Mouse (Mus musculus): ENCODE measurements around the gene Atg4d. TPM values are rescaled to one million over a fixed set of nuclear protein-coding genes. Genes with fewer than 3 reads are reported as not detected.
A peak's percentile ranks its signal among the peaks of the same experiment; 100 is the strongest.
"Not testable (repeated sequence)": the region's sequence is repeated elsewhere in the genome, so short reads cannot be mapped to it uniquely, and the experiment has no call there.

Gene Atg4d
- polyA plus RNA-seq, 1 experiment from 2014 or later: 45.5 TPM

DNA sequence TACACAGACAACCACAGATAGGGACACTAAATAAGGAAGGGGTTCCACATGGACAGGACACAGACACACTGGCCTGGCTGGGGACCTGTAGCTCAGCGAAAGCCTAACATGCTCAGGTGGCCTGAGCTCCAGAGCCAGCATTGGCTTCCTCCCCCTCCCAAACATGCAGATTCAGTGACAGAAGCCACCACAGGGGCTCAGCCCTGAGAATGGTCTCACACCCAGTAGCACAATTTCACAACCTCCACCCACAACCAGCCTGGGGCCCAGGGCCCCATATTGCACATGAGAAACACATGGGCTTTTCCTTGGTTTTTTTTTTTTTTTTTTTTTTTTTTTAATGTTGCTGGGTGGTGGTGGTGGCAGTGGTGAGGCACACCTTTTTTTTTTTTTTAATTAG, 18.8 kb upstream of the Atg4d start:
- ATAC-seq (replicated peaks; ENCODE audit: insufficient number of reproducible peaks, low FRiP score, low TSS enrichment): no peak
- no peak overlapping the region for H3K4me3 ChIP-seq (ENCODE audit: low read depth, low read length)
- 59% methylated on average over 1 of the region's 1 CpGs for WGBS (ENCODE audit: insufficient replicate concordance)
- no peak overlapping the region for H3K9ac ChIP-seq (ENCODE audit: low read depth, low read length)
- H3K27me3 ChIP-seq (ENCODE audit: control insufficient read depth, insufficient read depth, low read length): peaks cover 73% of the 10 kb centered on the region
- H3K4me2 ChIP-seq: no peak overlapping the region
- H3K36me3 ChIP-seq (ENCODE audit: control insufficient read depth, insufficient read depth, low read length): no peaks in the 10 kb centered on the region
- peaks cover 18% of the 10 kb centered on the region for H3K4me1 ChIP-seq (ENCODE audit: control insufficient read depth, insufficient read depth, low read length)
- H3K27ac ChIP-seq (ENCODE audit: low read depth, low read length): no peak overlapping the region
- H3K9me3 ChIP-seq (replicated peaks; ENCODE audit: control insufficient read depth, low read length): no peaks in the 10 kb centered on the region

DNA sequence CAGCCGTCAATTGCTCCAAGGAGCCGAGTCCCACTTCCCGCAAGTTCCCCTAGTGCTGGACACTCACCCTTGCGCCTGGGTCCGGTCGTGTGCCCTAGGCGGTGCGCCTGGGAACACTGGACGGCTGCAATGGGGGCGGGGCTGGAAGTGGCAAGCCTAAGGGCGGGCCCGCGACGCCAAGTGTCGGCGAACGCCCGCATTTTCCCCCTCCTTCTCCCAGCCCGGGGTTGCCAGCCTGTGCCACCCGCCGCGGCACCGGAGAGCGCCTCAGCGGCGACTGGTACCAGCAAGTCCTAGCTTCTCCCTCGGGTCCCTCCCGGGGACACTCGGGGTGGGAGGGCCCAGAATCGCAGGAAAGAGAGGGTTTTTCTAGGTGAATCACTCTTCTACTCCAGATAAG, 16.8 kb upstream of the Atg4d start, which contains the start of gene S1pr5:
Gene S1pr5, minus strand, starts transcription at position 118 of the 400 bp plus-strand sequence.
- H3K36me3 ChIP-seq (ENCODE audit: control insufficient read depth, insufficient read depth, low read length): no peaks in the 10 kb centered on the region
- H3K9me3 ChIP-seq (replicated peaks; ENCODE audit: control insufficient read depth, low read length): no peaks in the 10 kb centered on the region
- H3K4me2 ChIP-seq: peak within 1 kb of the TSS; percentile 74
- H3K27ac ChIP-seq (ENCODE audit: low read depth, low read length): no peak within 1 kb of the TSS
- peak within 1 kb of the TSS; percentile 41 for H3K4me3 ChIP-seq (ENCODE audit: low read depth, low read length)
- peaks cover 76% of the 10 kb centered on the region for H3K27me3 ChIP-seq (ENCODE audit: control insufficient read depth, insufficient read depth, low read length)
- 0 out of 2 replicates have a peak within 1 kb of the TSS, but pooled peaks have one; percentile 22 for H3K9ac ChIP-seq (ENCODE audit: low read depth, low read length)
- peaks cover 18% of the 10 kb centered on the region for H3K4me1 ChIP-seq (ENCODE audit: control insufficient read depth, insufficient read depth, low read length)
- WGBS (ENCODE audit: insufficient replicate concordance): under 1% methylated on average over 30 of the region's 30 CpGs
- ATAC-seq (replicated peaks; ENCODE audit: insufficient number of reproducible peaks, low FRiP score, low TSS enrichment): 0 out of 2 replicates have a peak, but pooled peaks have one; percentile 15

GRCm38 (mm10) chr9:21249629-21250508, 15.2 kb upstream of the Atg4d start:
- H3K36me3 ChIP-seq (ENCODE audit: control insufficient read depth, insufficient read depth, low read length): no peaks in the 10 kb centered on the region
- H3K27me3 ChIP-seq (ENCODE audit: control insufficient read depth, insufficient read depth, low read length): peaks cover 61% of the 10 kb centered on the region
- peaks cover 9% of the 10 kb centered on the region for H3K4me1 ChIP-seq (ENCODE audit: control insufficient read depth, insufficient read depth, low read length)
- H3K27ac ChIP-seq (ENCODE audit: low read depth, low read length): no peak overlapping the region
- no peak overlapping the region for H3K4me2 ChIP-seq
- H3K9me3 ChIP-seq (replicated peaks; ENCODE audit: control insufficient read depth, low read length): no peaks in the 10 kb centered on the region
- no peak overlapping the region for H3K9ac ChIP-seq (ENCODE audit: low read depth, low read length)
- ATAC-seq (replicated peaks; ENCODE audit: insufficient number of reproducible peaks, low FRiP score, low TSS enrichment): no peak
- no peak overlapping the region for H3K4me3 ChIP-seq (ENCODE audit: low read depth, low read length)
- 16% methylated on average over 17 of the region's 17 CpGs for WGBS (ENCODE audit: insufficient replicate concordance)

DNA sequence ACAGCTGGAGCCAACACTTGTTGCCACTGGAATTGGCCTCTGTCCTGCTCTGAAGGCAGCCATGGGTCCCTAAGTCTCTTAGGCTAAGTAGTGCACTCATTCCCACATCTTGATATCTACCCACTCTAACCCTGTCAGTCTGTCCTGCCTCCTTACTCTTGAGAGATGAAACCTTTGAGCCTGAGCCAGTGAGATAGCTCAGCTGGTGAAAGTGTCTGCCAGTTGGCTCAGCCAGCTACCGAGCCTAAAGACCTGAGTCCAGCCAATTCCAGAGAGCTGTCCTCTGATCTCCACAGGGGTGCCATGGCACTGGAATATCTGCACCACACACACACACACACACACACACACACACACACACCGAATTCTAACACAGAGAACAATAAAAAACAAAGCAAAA, 14.6 kb upstream of the Atg4d start:
- H3K27ac ChIP-seq (ENCODE audit: low read depth, low read length): no peak overlapping the region
- H3K4me1 ChIP-seq (ENCODE audit: control insufficient read depth, insufficient read depth, low read length): peaks cover 4% of the 10 kb centered on the region; the same call in 1 of the 2 replicates
- H3K9ac ChIP-seq (ENCODE audit: low read depth, low read length): no peak overlapping the region
- H3K36me3 ChIP-seq (ENCODE audit: control insufficient read depth, insufficient read depth, low read length): no peaks in the 10 kb centered on the region
- no peak for ATAC-seq (replicated peaks; ENCODE audit: insufficient number of reproducible peaks, low FRiP score, low TSS enrichment)
- no peak overlapping the region for H3K4me2 ChIP-seq
- H3K27me3 ChIP-seq (ENCODE audit: control insufficient read depth, insufficient read depth, low read length): peaks cover 55% of the 10 kb centered on the region
- H3K4me3 ChIP-seq (ENCODE audit: low read depth, low read length): no peak overlapping the region
- H3K9me3 ChIP-seq (replicated peaks; ENCODE audit: control insufficient read depth, low read length): no peaks in the 10 kb centered on the region
- 40% methylated on average over 2 of the region's 2 CpGs for WGBS (ENCODE audit: insufficient replicate concordance)

GRCm38 (mm10) chr9:21251116-21251735, 13.9 kb upstream of the Atg4d start:
- 46% methylated on average over 13 of the region's 13 CpGs for WGBS (ENCODE audit: insufficient replicate concordance)
- Histone ChIP-seq H3K36me3 (ENCODE audit: control insufficient read depth, insufficient read depth, low read length) (no peaks in the 10 kb centered on the region), H3K9me3 (replicated peaks; ENCODE audit: control insufficient read depth, low read length) (no peaks in the 10 kb centered on the region), H3K27me3 (ENCODE audit: control insufficient read depth, insufficient read depth, low read length) (peaks cover 48% of the 10 kb centered on the region), H3K4me1 (ENCODE audit: control insufficient read depth, insufficient read depth, low read length) (peaks cover 4% of the 10 kb centered on the region; the same call in 1 of the 2 replicates), H3K4me2 (no peak overlapping the region), H3K9ac (ENCODE audit: low read depth, low read length) (no peak overlapping the region), H3K27ac (ENCODE audit: low read depth, low read length) (no peak overlapping the region), H3K4me3 (ENCODE audit: low read depth, low read length) (no peak overlapping the region)
- no peak for ATAC-seq (replicated peaks; ENCODE audit: insufficient number of reproducible peaks, low FRiP score, low TSS enrichment)

GRCm38 (mm10) chr9:21254690-21255089, 10.4 kb upstream of the Atg4d start:
- ATAC-seq (replicated peaks; ENCODE audit: insufficient number of reproducible peaks, low FRiP score, low TSS enrichment): no peak
- H3K9me3 ChIP-seq (replicated peaks; ENCODE audit: control insufficient read depth, low read length): no peaks in the 10 kb centered on the region
- H3K36me3 ChIP-seq (ENCODE audit: control insufficient read depth, insufficient read depth, low read length): no peaks in the 10 kb centered on the region
- no peak overlapping the region for H3K4me2 ChIP-seq
- no peak overlapping the region for H3K27ac ChIP-seq (ENCODE audit: low read depth, low read length)
- H3K9ac ChIP-seq (ENCODE audit: low read depth, low read length): no peak overlapping the region
- no peaks in the 10 kb centered on the region; the same call in 1 of the 2 replicates for H3K4me1 ChIP-seq (ENCODE audit: control insufficient read depth, insufficient read depth, low read length)
- H3K4me3 ChIP-seq (ENCODE audit: low read depth, low read length): no peak overlapping the region
- peaks cover 21% of the 10 kb centered on the region for H3K27me3 ChIP-seq (ENCODE audit: control insufficient read depth, insufficient read depth, low read length)

DNA sequence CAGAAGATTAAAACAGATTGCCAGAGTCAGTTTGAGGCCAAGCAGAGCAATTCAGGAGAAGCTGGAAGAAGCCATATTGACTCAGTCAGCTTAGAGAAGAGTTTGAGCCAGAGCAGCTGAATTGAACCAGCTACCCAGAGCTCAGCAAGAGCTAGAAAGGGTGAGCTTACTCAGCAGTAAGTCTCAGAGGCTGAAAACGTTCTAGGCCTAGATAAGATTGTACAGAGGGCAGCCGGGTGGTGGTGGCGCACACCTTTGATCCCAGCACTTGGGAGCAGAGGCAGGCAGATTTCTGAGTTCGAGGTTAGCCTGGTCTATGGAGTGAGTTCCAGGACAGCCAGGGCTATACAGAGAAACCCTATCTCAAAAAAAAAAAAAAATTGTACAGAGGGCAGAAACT, 8.7 kb upstream of the Atg4d start:
- not testable (repeated sequence) for H3K9me3 ChIP-seq (replicated peaks; ENCODE audit: control insufficient read depth, low read length); H3K27ac ChIP-seq (ENCODE audit: low read depth, low read length); H3K4me1 ChIP-seq (ENCODE audit: control insufficient read depth, insufficient read depth, low read length); H3K27me3 ChIP-seq (ENCODE audit: control insufficient read depth, insufficient read depth, low read length); ATAC-seq (replicated peaks; ENCODE audit: insufficient number of reproducible peaks, low FRiP score, low TSS enrichment); H3K36me3 ChIP-seq (ENCODE audit: control insufficient read depth, insufficient read depth, low read length); H3K4me2 ChIP-seq; H3K4me3 ChIP-seq (ENCODE audit: low read depth, low read length); H3K9ac ChIP-seq (ENCODE audit: low read depth, low read length)
- 68% methylated on average over 4 of the region's 4 CpGs for WGBS (ENCODE audit: insufficient replicate concordance)

DNA sequence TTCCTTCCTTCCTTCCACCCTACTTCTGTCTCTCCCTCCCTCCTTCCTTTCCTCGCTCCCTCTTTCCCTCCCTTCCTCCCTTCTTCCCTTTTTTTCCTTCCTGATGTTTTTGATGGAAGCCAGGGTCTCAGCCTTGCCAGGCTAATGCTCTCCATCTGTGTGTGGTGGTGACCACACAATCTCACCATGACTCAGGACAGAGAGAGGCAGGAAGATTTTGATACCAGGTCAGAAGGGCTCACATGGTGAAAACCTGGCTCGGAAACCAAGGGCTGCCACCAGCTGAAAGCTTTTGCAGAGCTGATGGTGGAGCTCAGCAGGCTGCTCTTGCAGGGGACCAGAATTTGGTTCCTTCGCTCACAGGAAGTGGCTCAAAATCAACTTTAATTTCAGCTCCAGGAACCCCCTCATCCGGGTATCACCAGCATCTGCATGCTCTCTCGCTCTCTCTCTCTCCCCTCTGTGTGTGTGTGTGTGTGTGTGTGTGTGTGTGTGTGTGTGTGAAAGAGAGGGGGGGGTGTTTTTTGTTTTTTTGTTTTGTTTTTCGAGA, 4.5 kb upstream of the Atg4d start:
- Histone ChIP-seq H3K4me2 (no peak overlapping the region), H3K9ac (ENCODE audit: low read depth, low read length) (no peak overlapping the region), H3K4me3 (ENCODE audit: low read depth, low read length) (no peak overlapping the region), H3K27me3 (ENCODE audit: control insufficient read depth, insufficient read depth, low read length) (no peaks in the 10 kb centered on the region), H3K4me1 (ENCODE audit: control insufficient read depth, insufficient read depth, low read length) (peaks cover under 1% of the 10 kb centered on the region), H3K27ac (ENCODE audit: low read depth, low read length) (no peak overlapping the region), H3K36me3 (ENCODE audit: control insufficient read depth, insufficient read depth, low read length) (no peaks in the 10 kb centered on the region), H3K9me3 (replicated peaks; ENCODE audit: control insufficient read depth, low read length) (no peaks in the 10 kb centered on the region)
- no peak for ATAC-seq (replicated peaks; ENCODE audit: insufficient number of reproducible peaks, low FRiP score, low TSS enrichment)
- 75% methylated on average over 6 of the region's 6 CpGs for whole genome bisulfite sequencing (ENCODE audit: insufficient replicate concordance)
